21 mouse cellular contexts compared by ENCODE assay signal in the genomic region with DNA sequence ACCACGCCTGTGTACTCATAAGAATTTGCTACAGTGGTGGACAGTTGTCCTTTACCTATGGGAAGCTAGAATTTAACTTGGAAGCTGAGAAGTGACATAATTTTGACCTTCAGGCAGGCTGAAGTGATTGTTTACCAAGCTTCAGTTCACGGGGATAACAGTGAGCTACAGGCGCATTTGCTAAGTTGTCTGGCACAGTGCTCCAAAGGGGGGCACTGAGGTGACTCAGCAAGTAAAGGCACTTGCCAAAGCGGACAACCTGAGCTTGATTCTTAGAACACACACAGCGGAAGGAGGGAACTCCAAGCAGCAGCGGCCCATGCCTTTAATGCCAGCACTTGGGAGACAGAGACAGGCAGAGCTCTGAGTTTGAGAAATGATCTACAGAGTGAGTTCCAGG. TPM values are rescaled to one million over a fixed set of nuclear protein-coding genes. Genes with fewer than 3 reads are reported as not detected.
A peak's percentile ranks its signal among the peaks of the same experiment; 100 is the strongest.
DNase-seq lines count a peak whose midpoint lies in the region; ATAC-seq and TF ChIP-seq lines count a peak whose summit lies in the region.
"Had no signal": no experiment of that assay in that cellular context is flagged by ENCODE, and none has a peak within 500 bp of the region (broad histone marks: within the 10 kb centered on the region; RNA-seq: fewer than 3 reads in every experiment).

No protein-coding gene starts in this region.

- no peak for TF ChIP-seq POLR2A in ES-Bruce4 (IDR thresholded peaks at IDR 0.05; ENCODE audit: insufficient read depth, low read length)

- peaks cover 5% of the 10 kb centered on the region; the same call in 1 of the 2 replicates for H3K9me3 ChIP-seq in ES-Bruce4 (replicated peaks; ENCODE audit: control insufficient read depth, insufficient read depth, low read length, poor library complexity, severe bottlenecking)
- H3K9me3 ChIP-seq: embryonic facial prominence, embryonic 12.5 days; forebrain, embryonic 12.5 days; heart, embryonic 13.5 days; hindbrain, embryonic 13.5 days had no signal

- no peak overlapping the region for H3K9ac ChIP-seq in ES-Bruce4 (ENCODE audit: low read depth, poor library complexity, severe bottlenecking)
- H3K9ac ChIP-seq: embryonic facial prominence, embryonic 12.5 days; forebrain, embryonic 12.5 days; heart, embryonic 13.5 days; hindbrain, embryonic 13.5 days had no signal

- no peak for TF ChIP-seq CTCF in ES-Bruce4 (IDR thresholded peaks at IDR 0.05; ENCODE audit: low read depth, low read length)

- intact Hi-C loops in left cerebral cortex, postnatal 14 days (cut with DNase I) = no loop called here

- H3K4me3 ChIP-seq in ES-Bruce4 (ENCODE audit: low read depth, low read length) = no peak overlapping the region
- H3K4me3 ChIP-seq: embryonic facial prominence, embryonic 12.5 days; forebrain, embryonic 12.5 days; gastrocnemius, adult 2 months; heart, embryonic 13.5 days; hindbrain, embryonic 13.5 days had no signal

- H3K4me1 ChIP-seq in ES-Bruce4 (ENCODE audit: control insufficient read depth, insufficient read depth, low read length) = no peaks in the 10 kb centered on the region
- H3K4me1 ChIP-seq: embryonic facial prominence, embryonic 12.5 days; forebrain, embryonic 12.5 days; heart, embryonic 13.5 days; hindbrain, embryonic 13.5 days had no signal

- H3K27me3 ChIP-seq in ES-Bruce4 (ENCODE audit: control insufficient read depth, insufficient read depth, low read length, poor library complexity, severe bottlenecking) = no peaks in the 10 kb centered on the region
- H3K27me3 ChIP-seq: embryonic facial prominence, embryonic 12.5 days; forebrain, embryonic 12.5 days; heart, embryonic 13.5 days; hindbrain, embryonic 13.5 days had no signal

- DNase-seq in 416B (ENCODE audit: low read depth) (peak; percentile 10), ZHBTc4 (ENCODE audit: low read depth, low spot score) (peak; percentile 31)
- DNase-seq in right cerebral cortex, postnatal 14 days = no peak
- no peak for DNase-seq in left cerebral cortex, postnatal 14 days (ENCODE audit: low spot score in 2 of 2)
- DNase-seq in right cerebral cortex, postnatal 4 days = no peak
- DNase-seq: adrenal gland, postnatal 14 days; B cell, adult 2 months; cerebellum, adult 2 months; cerebellum, postnatal 10 days; gastrocnemius, adult 2 months; gastrocnemius, postnatal 25 days; heart, postnatal 4 days; kidney, adult 11 months had no signal

- TF ChIP-seq EP300 in ES-Bruce4 (IDR thresholded peaks at IDR 0.05; ENCODE audit: insufficient read depth, low read depth, low read length) = no peak

- peak overlapping the region; percentile 1; the same call in 1 of the 2 replicates for H3K27ac ChIP-seq in ES-Bruce4 (ENCODE audit: insufficient read depth, low read length)
- H3K27ac ChIP-seq: embryonic facial prominence, embryonic 12.5 days; forebrain, embryonic 12.5 days; gastrocnemius, adult 2 months; heart, embryonic 13.5 days; hindbrain, embryonic 13.5 days; hindbrain, postnatal 0 days had no signal

- peaks cover 20% of the 10 kb centered on the region for H3K36me3 ChIP-seq in ES-Bruce4 (ENCODE audit: control insufficient read depth, insufficient read depth, low read length, poor library complexity, severe bottlenecking)

- 0 out of 2 replicates have a peak, but pooled peaks have one; percentile 57 for ATAC-seq in megakaryocyte-erythroid progenitor cell, adult 5-6 weeks (replicated peaks; ENCODE audit: low FRiP score, low TSS enrichment, poor library complexity, severe bottlenecking)
- ATAC-seq: CD4-positive, CD25-positive, alpha-beta regulatory T cell, adult 4 months; hindbrain, postnatal 0 days had no signal

RNA-seq across cellular contexts. Expression of a gene that starts 29.0 kb away (rescaled TPM):
- 19.9 and 24.6 TPM in 2 replicates for polyA plus RNA-seq in ES-Bruce4 (2011; ENCODE audit: insufficient read depth, insufficient read length, low read depth, missing spikeins)
- total RNA-seq in megakaryocyte-erythroid progenitor cell, adult 5-6 weeks (2014; fragmentation: Nextera tagmentation) = 8.3 and 8.8 TPM in 2 replicates
- total RNA-seq in megakaryocyte-erythroid progenitor cell, adult 5-6 weeks (2017) = 13.8 and 14.5 TPM in 2 replicates
- total RNA-seq in left cerebral cortex, postnatal 14 days (2021) = 1 to 10 TPM; 2.6 to 6.1 TPM

Comparison
In these comparisons a context has a peak if more than half of its experiments do, and no peak if none do; other contexts are left out.
1. DNase-seq: peak in 416B (single experiment) and ZHBTc4 (single experiment); none in right cerebral cortex, postnatal 14 days (single experiment), left cerebral cortex, postnatal 14 days (0 of 2) and right cerebral cortex, postnatal 4 days (single experiment).